Mouse (Mus musculus) hindbrain, embryonic 14.5 days (tissue): ENCODE results near the gene Rab5c. TPM values are rescaled to one million over a fixed set of nuclear protein-coding genes. Genes with fewer than 3 reads are reported as not detected.

Experiments used
- ATAC-seq: fragments of 200-750 bp; cut with Nextera tagmentation; 2 replicates; pipeline ENCODE4 v1.8.0; 2017; ENCODE audit warnings: moderate number of reproducible peaks, mild to moderate bottlenecking, moderate TSS enrichment, moderate library complexity; ENCODE audit not compliant: low FRiP score
- DNase-seq: peaks from one replicate; pipeline ENCODE4 v3.0.0-alpha.2; 2015; ENCODE audit warnings: low spot score
- H3K27ac ChIP-seq: fragments of 300-500 bp; sonication (generic); 2 replicates; pipeline ENCODE4 v1.5.1; 2014; ENCODE audit warnings: mild to moderate bottlenecking, moderate library complexity
- H3K27me3 ChIP-seq: fragments of 300-500 bp; sonication (generic); 2 replicates; pipeline ENCODE4 v1.6.1; 2014; ENCODE audit warnings: mild to moderate bottlenecking, low read length, mixed read lengths; ENCODE audit not compliant: control insufficient read depth, insufficient read depth
- H3K36me3 ChIP-seq: fragments of 300-500 bp; sonication (generic); replicated peaks from 2 replicates; pipeline ENCODE4 v1.6.1; 2014; ENCODE audit not compliant: control insufficient read depth, insufficient read depth
- H3K4me1 ChIP-seq: fragments of 300-500 bp; sonication (generic); replicated peaks from 2 replicates; pipeline ENCODE4 v1.6.1; 2014; ENCODE audit warnings: antibody characterized with exemption, low read length, mixed read lengths; ENCODE audit not compliant: control insufficient read depth, insufficient read depth
- H3K4me2 ChIP-seq: fragments of 300-500 bp; sonication (generic); replicated peaks from 2 replicates; pipeline ENCODE4 v1.6.1; 2014; ENCODE audit warnings: mild to moderate bottlenecking, moderate library complexity
- H3K4me3 ChIP-seq: fragments of 300-500 bp; sonication (generic); replicated peaks from 2 replicates; pipeline ENCODE4 v1.5.1; 2014; ENCODE audit warnings: mild to moderate bottlenecking, low read length
- H3K9ac ChIP-seq: fragments of 300-500 bp; sonication (generic); 2 replicates; pipeline ENCODE4 v1.6.1; 2014
- H3K9me3 ChIP-seq: fragments of 300-500 bp; sonication (generic); 2 replicates; pipeline ENCODE4 v1.6.1; 2016; ENCODE audit warnings: low read length; ENCODE audit not compliant: control insufficient read depth
- WGBS: fragments of 180-500 bp; shearing (Covaris S2); extraction: QIAGEN DNeasy Blood & Tissue Kit; methylation state at CpG from one replicate; pipeline ENCODE4 v1.1.7; 2014; 5-methylcytosine and 5-hydroxymethylcytosine counted together
- polyA plus RNA-seq: library from polyadenylated mRNA; unstranded; fragments of >200 nt; fragmentation: Nextera tagmentation; extraction: Ambion mirVana; gene quantifications from 2 replicates; pipeline ENCODE4 v1.2.1, GENCODE M21; 2014

Gene Rab5c
- polyA plus RNA-seq, 1 experiment from 2014 or later: 80.5 TPM

- Histone ChIP-seq H3K4me1 (no peaks in the 10 kb centered on the region), H3K27ac (no peak overlapping the region), H3K9me3 (no peaks in the 10 kb centered on the region), H3K4me3 (no peak overlapping the region), H3K36me3 (peaks cover 41% of the 10 kb centered on the region), H3K9ac (no peak overlapping the region; the same call in 1 of the 2 replicates), H3K4me2 (no peak overlapping the region), H3K27me3 (no peaks in the 10 kb centered on the region)
- DNase-seq (peak; percentile 73), ATAC-seq (0 out of 2 replicates have a peak, but pooled peaks have one; percentile 58)
- 10% methylated on average over 6 of the region's 6 CpGs for WGBS
These were observed 7.1 kb upstream of the Rab5c start for GRCm38 (mm10) chr11:100745085-100745484.

GRCm38 (mm10) chr11:100741348-100741747, 3.3 kb upstream of the Rab5c start:
- DNase-seq (no peak), ATAC-seq (no peak)
- Histone ChIP-seq H3K27ac (no peak overlapping the region), H3K27me3 (no peaks in the 10 kb centered on the region), H3K9ac (no peak overlapping the region), H3K4me2 (no peak overlapping the region), H3K9me3 (no peaks in the 10 kb centered on the region), H3K4me1 (peaks cover 9% of the 10 kb centered on the region), H3K36me3 (peaks cover 26% of the 10 kb centered on the region), H3K4me3 (no peak overlapping the region)
- 78% methylated on average over 6 of the region's 6 CpGs for WGBS

GRCm38 (mm10) chr11:100738749-100739148, 734 bp upstream of the Rab5c start:
- ATAC-seq (no peak), DNase-seq (no peak)
- Histone ChIP-seq H3K4me3 (peak overlapping the region; percentile 89), H3K9ac (peak overlapping the region; percentile 68), H3K36me3 (peaks cover 21% of the 10 kb centered on the region), H3K27ac (peak overlapping the region; percentile 79; the same call in 1 of the 2 replicates), H3K27me3 (no peaks in the 10 kb centered on the region), H3K4me1 (peaks cover 9% of the 10 kb centered on the region), H3K9me3 (no peaks in the 10 kb centered on the region), H3K4me2 (peak overlapping the region; percentile 55)
- 12% methylated on average over 5 of the region's 5 CpGs for WGBS

GRCm38 (mm10) chr11:100737105-100737733, 796 bp downstream of the Rab5c start:
- 2% methylated on average over 13 of the region's 13 CpGs for WGBS
- Histone ChIP-seq H3K4me1 (peaks cover 9% of the 10 kb centered on the region), H3K27me3 (no peaks in the 10 kb centered on the region), H3K27ac (peak overlapping the region; percentile 30; the same call in 1 of the 2 replicates), H3K4me2 (peak overlapping the region; percentile 76), H3K9ac (peak overlapping the region; percentile 93), H3K9me3 (no peaks in the 10 kb centered on the region), H3K4me3 (peak overlapping the region; percentile 89), H3K36me3 (peaks cover 10% of the 10 kb centered on the region)
- ATAC-seq (no peak), DNase-seq (no peak)

GRCm38 (mm10) chr11:100736746-100737080, 1.3 kb downstream of the Rab5c start:
- ATAC-seq: no peak
- no peak for DNase-seq
- H3K27me3 ChIP-seq: no peaks in the 10 kb centered on the region
- H3K27ac ChIP-seq: no peak overlapping the region
- peaks cover 8% of the 10 kb centered on the region for H3K36me3 ChIP-seq
- H3K9ac ChIP-seq: peak overlapping the region; percentile 93; the same call in 1 of the 2 replicates
- WGBS: 85% methylated on average over 4 of the region's 4 CpGs
- peak overlapping the region; percentile 76 for H3K4me2 ChIP-seq
- peak overlapping the region; percentile 89 for H3K4me3 ChIP-seq
- H3K4me1 ChIP-seq: peaks cover 9% of the 10 kb centered on the region
- no peaks in the 10 kb centered on the region for H3K9me3 ChIP-seq

GRCm38 (mm10) chr11:100735954-100736745, 1.9 kb downstream of the Rab5c start:
- H3K4me1 ChIP-seq: peaks cover 9% of the 10 kb centered on the region
- WGBS: 87% methylated on average over 14 of the region's 14 CpGs
- DNase-seq: no peak
- ATAC-seq: no peak
- H3K9ac ChIP-seq: 0 out of 2 replicates have a peak overlapping the region, but pooled peaks have one; percentile 93
- H3K27me3 ChIP-seq: no peaks in the 10 kb centered on the region
- no peak overlapping the region for H3K4me2 ChIP-seq
- H3K9me3 ChIP-seq: no peaks in the 10 kb centered on the region
- H3K4me3 ChIP-seq: peak overlapping the region; percentile 89; the same call in 1 of the 2 replicates
- H3K36me3 ChIP-seq: peaks cover 2% of the 10 kb centered on the region; the same call in 1 of the 2 replicates
- H3K27ac ChIP-seq: no peak overlapping the region

GRCm38 (mm10) chr11:100735134-100735865, 2.7 kb downstream of the Rab5c start:
- Histone ChIP-seq H3K4me1 (peaks cover 9% of the 10 kb centered on the region), H3K4me2 (no peak overlapping the region), H3K9ac (no peak overlapping the region), H3K36me3 (no peaks in the 10 kb centered on the region; the same call in 1 of the 2 replicates), H3K9me3 (no peaks in the 10 kb centered on the region), H3K4me3 (no peak overlapping the region), H3K27me3 (no peaks in the 10 kb centered on the region), H3K27ac (no peak overlapping the region)
- DNase-seq (no peak), ATAC-seq (no peak)
- WGBS: 90% methylated on average over 9 of the region's 9 CpGs

GRCm38 (mm10) chr11:100730477-100731205, 7.4 kb downstream of the Rab5c start:
- Histone ChIP-seq H3K27me3 (no peaks in the 10 kb centered on the region), H3K9me3 (no peaks in the 10 kb centered on the region), H3K4me1 (no peaks in the 10 kb centered on the region), H3K4me2 (no peak overlapping the region), H3K4me3 (no peak overlapping the region), H3K9ac (no peak overlapping the region), H3K27ac (no peak overlapping the region), H3K36me3 (peaks cover 13% of the 10 kb centered on the region)
- 85% methylated on average over 6 of the region's 6 CpGs for WGBS
- DNase-seq: no peak
- ATAC-seq: no peak
